Mouse (Mus musculus): ENCODE data around the gene Tbc1d1.

- TF ChIP-seq CTCF (IDR thresholded peaks at IDR 0.05; ENCODE audit: borderline replicate concordance, control insufficient read depth, extremely low read depth, insufficient read depth, low read length, poor library complexity) (no peak), POLR2A (IDR thresholded peaks at IDR 0.05; ENCODE audit: control insufficient read depth, extremely low read depth, insufficient read depth, low read length, poor library complexity) (no peak)
Measured at GRCm38 (mm10) chr5:64345181-64345735, 189.2 kb downstream of the Tbc1d1 start.
